Mouse (Mus musculus) liver, embryonic 13.5 days (tissue): ENCODE results near the gene Xndc1. TPM values are rescaled to one million over a fixed set of nuclear protein-coding genes. Genes with fewer than 3 reads are reported as not detected.
"Not testable (repeated sequence)": the region's sequence is repeated elsewhere in the genome, so short reads cannot be mapped to it uniquely, and the experiment has no call there.

ENCODE experiments used
- ATAC-seq: fragments of 200-750 bp; cut with Nextera tagmentation; 2 replicates; pipeline ENCODE4 v1.8.0; 2017; ENCODE audit warnings: low read depth, mild to moderate bottlenecking, moderate number of reproducible peaks, moderate library complexity
- DNase-seq: peaks from one replicate; pipeline ENCODE4 v3.0.0; 2022
- H3K27ac ChIP-seq: fragments of 300-500 bp; sonication (generic); 2 replicates; pipeline ENCODE4 v1.5.1; 2015; ENCODE audit warnings: moderate library complexity, mild to moderate bottlenecking, inconsistent platforms
- H3K27me3 ChIP-seq: fragments of 300-500 bp; sonication (generic); 2 replicates; pipeline ENCODE4 v1.6.1; 2015; ENCODE audit warnings: mild to moderate bottlenecking, inconsistent platforms
- H3K36me3 ChIP-seq: fragments of 300-500 bp; sonication (generic); 2 replicates; pipeline ENCODE4 v1.6.1; 2015; ENCODE audit warnings: mild to moderate bottlenecking, inconsistent platforms
- H3K4me1 ChIP-seq: fragments of 300-500 bp; sonication (generic); replicated peaks from 2 replicates; pipeline ENCODE4 v1.6.1; 2015; ENCODE audit warnings: inconsistent platforms
- H3K4me2 ChIP-seq: fragments of 300-500 bp; sonication (generic); 2 replicates; pipeline ENCODE4 v1.6.1; 2015; ENCODE audit warnings: inconsistent platforms, mild to moderate bottlenecking, moderate library complexity
- H3K4me3 ChIP-seq: fragments of 300-500 bp; sonication (generic); replicated peaks from 2 replicates; pipeline ENCODE4 v1.5.1; 2015; ENCODE audit warnings: mild to moderate bottlenecking, inconsistent platforms
- H3K9ac ChIP-seq: fragments of 300-500 bp; sonication (generic); 2 replicates; pipeline ENCODE4 v1.6.1; 2015; ENCODE audit warnings: mild to moderate bottlenecking, inconsistent platforms
- H3K9me3 ChIP-seq: fragments of 300-500 bp; sonication (generic); replicated peaks from 2 replicates; pipeline ENCODE4 v1.6.1; 2016; ENCODE audit warnings: inconsistent platforms
- WGBS: fragments of 180-500 bp; shearing (Covaris S2); methylation state at CpG from one replicate; pipeline ENCODE4 v1.1.7; 2015; ENCODE audit not compliant: insufficient replicate concordance; 5-methylcytosine and 5-hydroxymethylcytosine counted together
- polyA plus RNA-seq: library from polyadenylated mRNA; unstranded; fragments of >200 nt; fragmentation: Nextera tagmentation; extraction: Ambion mirVana; gene quantifications from 2 replicates; pipeline ENCODE4 v1.2.1, GENCODE M21; 2015

The Xndc1 gene
- polyA plus RNA-seq, 1 experiment from 2014 or later = 13.6 TPM

GRCm38 (mm10) chr7:102035534-102035933, 29.8 kb upstream of the Xndc1 start:
- ATAC-seq = no peak

GRCm38 (mm10) chr7:102037318-102037717, 28.0 kb upstream of the Xndc1 start:
- 79% methylated on average over 3 of the region's 3 CpGs for WGBS
- no peak overlapping the region for H3K9ac ChIP-seq
- peaks cover 76% of the 10 kb centered on the region for H3K36me3 ChIP-seq
- no peaks in the 10 kb centered on the region for H3K9me3 ChIP-seq
- H3K4me3 ChIP-seq = no peak overlapping the region
- H3K4me1 ChIP-seq = no peaks in the 10 kb centered on the region
- ATAC-seq (no peak), DNase-seq (no peak)
- H3K27me3 ChIP-seq = no peaks in the 10 kb centered on the region
- no peak overlapping the region for H3K4me2 ChIP-seq
- no peak overlapping the region for H3K27ac ChIP-seq

More at GRCm38 (mm10) chr7:102035534-102035933, 29.8 kb upstream of the Xndc1 start:
- Histone ChIP-seq H3K4me2 (no peak overlapping the region), H3K4me3 (no peak overlapping the region), H3K36me3 (peaks cover 76% of the 10 kb centered on the region), H3K4me1 (no peaks in the 10 kb centered on the region), H3K9ac (no peak overlapping the region), H3K27me3 (no peaks in the 10 kb centered on the region), H3K27ac (no peak overlapping the region), H3K9me3 (no peaks in the 10 kb centered on the region)
- DNase-seq = no peak
- 84% methylated on average over 2 of the region's 2 CpGs for WGBS

GRCm38 (mm10) chr7:102042314-102042713, 23.0 kb upstream of the Xndc1 start:
- DNase-seq (no peak), ATAC-seq (no peak)
- Histone ChIP-seq H3K4me2 (no peak overlapping the region), H3K4me1 (no peaks in the 10 kb centered on the region; the same call in 1 of the 2 replicates), H3K9me3 (no peaks in the 10 kb centered on the region), H3K9ac (no peak overlapping the region), H3K27ac (no peak overlapping the region), H3K4me3 (no peak overlapping the region), H3K36me3 (peaks cover 43% of the 10 kb centered on the region), H3K27me3 (no peaks in the 10 kb centered on the region)
- WGBS = 72% methylated on average over 2 of the region's 2 CpGs

- ATAC-seq = not testable (repeated sequence)
Observed at GRCm38 (mm10) chr7:102048524-102048923, 16.8 kb upstream of the Xndc1 start.

GRCm38 (mm10) chr7:102061353-102061752, 4.0 kb upstream of the Xndc1 start:
- no peak overlapping the region for H3K27ac ChIP-seq

More at GRCm38 (mm10) chr7:102048524-102048923, 16.8 kb upstream of the Xndc1 start:
- not testable (repeated sequence) for DNase-seq, H3K4me1 ChIP-seq, H3K9me3 ChIP-seq, H3K27ac ChIP-seq, H3K9ac ChIP-seq, H3K4me2 ChIP-seq, H3K27me3 ChIP-seq, H3K4me3 ChIP-seq
- H3K36me3 ChIP-seq = peaks cover 11% of the 10 kb centered on the region

GRCm38 (mm10) chr7:102062203-102062602, 3.1 kb upstream of the Xndc1 start:
- Histone ChIP-seq H3K36me3 (peaks cover 20% of the 10 kb centered on the region), H3K4me2 (0 out of 2 replicates have a peak overlapping the region, but pooled peaks have one; percentile 9), H3K4me3 (no peak overlapping the region), H3K9me3 (no peaks in the 10 kb centered on the region), H3K4me1 (peaks cover 52% of the 10 kb centered on the region), H3K27ac (no peak overlapping the region), H3K27me3 (no peaks in the 10 kb centered on the region), H3K9ac (no peak overlapping the region)
- 71% methylated on average over 1 of the region's 1 CpGs for WGBS
- DNase-seq (no peak), ATAC-seq (no peak)

More at GRCm38 (mm10) chr7:102061353-102061752, 4.0 kb upstream of the Xndc1 start:
- DNase-seq (no peak), ATAC-seq (no peak)
- no peaks in the 10 kb centered on the region for H3K27me3 ChIP-seq
- peaks cover 44% of the 10 kb centered on the region for H3K4me1 ChIP-seq
- no peak overlapping the region for H3K4me3 ChIP-seq
- 0 out of 2 replicates have a peak overlapping the region, but pooled peaks have one; percentile 9 for H3K4me2 ChIP-seq
- 38% methylated on average over 3 of the region's 3 CpGs for WGBS
- H3K9ac ChIP-seq = no peak overlapping the region
- no peaks in the 10 kb centered on the region for H3K9me3 ChIP-seq
- H3K36me3 ChIP-seq = peaks cover 26% of the 10 kb centered on the region

GRCm38 (mm10) chr7:102063891-102064290, 1.4 kb upstream of the Xndc1 start:
- Histone ChIP-seq H3K27ac (no peak overlapping the region), H3K36me3 (peaks cover 18% of the 10 kb centered on the region), H3K4me2 (peak overlapping the region; percentile 77), H3K9me3 (no peaks in the 10 kb centered on the region), H3K4me1 (peaks cover 55% of the 10 kb centered on the region), H3K9ac (peak overlapping the region; percentile 79), H3K27me3 (no peaks in the 10 kb centered on the region), H3K4me3 (peak overlapping the region; percentile 78)
- no peak for DNase-seq
- no peak for ATAC-seq
- WGBS = 35% methylated on average over 9 of the region's 9 CpGs

GRCm38 (mm10) chr7:102064655-102065045, 661 bp upstream of the Xndc1 start:
- DNase-seq = no peak
- WGBS = under 1% methylated on average over 9 of the region's 9 CpGs
- no peak for ATAC-seq

GRCm38 (mm10) chr7:102066363-102066762, 1.1 kb downstream of the Xndc1 start:
- DNase-seq = no peak
- H3K4me3 ChIP-seq = peak overlapping the region; percentile 78
- peak overlapping the region; percentile 79 for H3K9ac ChIP-seq
- no peaks in the 10 kb centered on the region for H3K9me3 ChIP-seq
- peak overlapping the region; percentile 62; the same call in 1 of the 2 replicates for H3K27ac ChIP-seq
- WGBS = 61% methylated on average over 6 of the region's 6 CpGs
- ATAC-seq = no peak
- no peaks in the 10 kb centered on the region for H3K27me3 ChIP-seq
- H3K36me3 ChIP-seq = peaks cover 18% of the 10 kb centered on the region
- peaks cover 46% of the 10 kb centered on the region for H3K4me1 ChIP-seq
- H3K4me2 ChIP-seq = peak overlapping the region; percentile 77

More at GRCm38 (mm10) chr7:102064655-102065045, 661 bp upstream of the Xndc1 start:
- Histone ChIP-seq H3K4me2 (peak overlapping the region; percentile 77), H3K4me1 (peaks cover 54% of the 10 kb centered on the region), H3K9me3 (no peaks in the 10 kb centered on the region), H3K4me3 (peak overlapping the region; percentile 78), H3K36me3 (peaks cover 11% of the 10 kb centered on the region), H3K27me3 (no peaks in the 10 kb centered on the region), H3K27ac (peak overlapping the region; percentile 62), H3K9ac (peak overlapping the region; percentile 79)

GRCm38 (mm10) chr7:102076714-102077296, 11.5 kb downstream of the Xndc1 start:
- 73% methylated on average over 7 of the region's 7 CpGs for WGBS
- peak; percentile 36; the same call in 1 of the 2 replicates for ATAC-seq
- no peak overlapping the region for H3K4me3 ChIP-seq
- H3K27me3 ChIP-seq = no peaks in the 10 kb centered on the region
- DNase-seq = no peak
- H3K27ac ChIP-seq = no peak overlapping the region
- H3K4me2 ChIP-seq = no peak overlapping the region
- H3K9me3 ChIP-seq = no peaks in the 10 kb centered on the region
- no peak overlapping the region for H3K9ac ChIP-seq
- peaks cover 90% of the 10 kb centered on the region for H3K36me3 ChIP-seq
- H3K4me1 ChIP-seq = no peaks in the 10 kb centered on the region

- Histone ChIP-seq H3K27ac (no peak overlapping the region), H3K4me3 (no peak overlapping the region), H3K4me2 (no peak overlapping the region), H3K9me3 (no peaks in the 10 kb centered on the region), H3K27me3 (no peaks in the 10 kb centered on the region), H3K9ac (no peak overlapping the region), H3K4me1 (no peaks in the 10 kb centered on the region), H3K36me3 (peaks cover 93% of the 10 kb centered on the region)
- DNase-seq (no peak), ATAC-seq (no peak)
- WGBS = 74% methylated on average over 7 of the region's 7 CpGs
Observed at GRCm38 (mm10) chr7:102078517-102078916, 13.2 kb downstream of the Xndc1 start.

- H3K27me3 ChIP-seq = no peaks in the 10 kb centered on the region
- no peaks in the 10 kb centered on the region for H3K4me1 ChIP-seq
- no peaks in the 10 kb centered on the region for H3K9me3 ChIP-seq
- no peak overlapping the region for H3K4me3 ChIP-seq
- no peak overlapping the region for H3K27ac ChIP-seq
- WGBS = 80% methylated on average over 8 of the region's 8 CpGs
- peaks cover 88% of the 10 kb centered on the region for H3K36me3 ChIP-seq
- no peak overlapping the region for H3K9ac ChIP-seq
- ATAC-seq (no peak), DNase-seq (no peak)
- no peak overlapping the region for H3K4me2 ChIP-seq
Observed at GRCm38 (mm10) chr7:102080311-102080710, 15.0 kb downstream of the Xndc1 start.
